Mouse (Mus musculus): ENCODE data around the gene Atf7ip. TPM values are rescaled to one million over a fixed set of nuclear protein-coding genes. Genes with fewer than 3 reads are reported as not detected.

Atf7ip gene
- polyA plus RNA-seq, 1 experiment from 2014 or later = 21.0 TPM

- H3K36me3 ChIP-seq (ENCODE audit: control insufficient read depth, insufficient read depth, low read length) = no peaks in the 10 kb centered on the region
- no peak overlapping the region for H3K9ac ChIP-seq (ENCODE audit: low read depth, low read length)
- 0 out of 2 replicates have a peak, but pooled peaks cover 3% of the 10 kb centered on the region for H3K9me3 ChIP-seq (ENCODE audit: control insufficient read depth, low read length)
- peaks cover 12% of the 10 kb centered on the region for H3K4me1 ChIP-seq (ENCODE audit: control insufficient read depth, insufficient read depth, low read length)
- H3K27ac ChIP-seq (ENCODE audit: low read length) = no peak overlapping the region
- no peak overlapping the region for H3K4me2 ChIP-seq (ENCODE audit: low read depth, low read length)
- 47% methylated on average over 2 of the region's 2 CpGs for WGBS
- no peaks in the 10 kb centered on the region for H3K27me3 ChIP-seq (replicated peaks; ENCODE audit: control insufficient read depth, insufficient read depth, low read length)
- H3K4me3 ChIP-seq (ENCODE audit: low read length) = no peak overlapping the region
- no peak for ATAC-seq
These were observed 23.2 kb downstream of the Atf7ip start for GRCm38 (mm10) chr6:136529156-136529555.

DNA sequence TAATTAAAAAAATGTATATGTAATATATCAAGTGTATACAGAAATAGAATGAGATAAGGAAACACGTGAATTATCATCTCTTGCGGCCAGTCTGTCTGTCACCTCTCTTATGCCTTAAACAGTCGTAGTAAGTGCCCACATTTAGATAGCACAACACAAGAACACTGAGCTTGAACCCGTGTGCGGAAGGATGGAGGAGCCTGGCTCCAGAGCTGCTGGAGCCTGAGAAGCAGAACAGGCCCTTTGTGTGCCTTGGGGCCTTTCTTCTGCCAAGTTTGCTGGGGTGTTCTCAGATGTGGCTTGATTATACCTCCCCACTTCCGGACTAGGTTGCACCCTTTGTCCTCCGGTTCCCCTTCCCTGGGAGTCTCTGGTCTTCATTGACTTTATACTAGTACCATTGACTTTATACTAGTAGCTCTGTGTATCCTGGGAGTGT is 25.8 kb downstream of the Atf7ip start:
- H3K27me3 ChIP-seq (replicated peaks; ENCODE audit: control insufficient read depth, insufficient read depth, low read length) = no peaks in the 10 kb centered on the region
- no peak overlapping the region for H3K9ac ChIP-seq (ENCODE audit: low read depth, low read length)
- peak; percentile 59; the same call in 1 of the 2 replicates for ATAC-seq
- H3K27ac ChIP-seq (ENCODE audit: low read length) = peak overlapping the region; percentile 68
- H3K4me2 ChIP-seq (ENCODE audit: low read depth, low read length) = peak overlapping the region; percentile 23; the same call in 1 of the 2 replicates
- H3K9me3 ChIP-seq (ENCODE audit: control insufficient read depth, low read length) = no peaks in the 10 kb centered on the region
- 45% methylated on average over 7 of the region's 7 CpGs for WGBS
- H3K4me3 ChIP-seq (ENCODE audit: low read length) = no peak overlapping the region
- H3K4me1 ChIP-seq (ENCODE audit: control insufficient read depth, insufficient read depth, low read length) = peaks cover 7% of the 10 kb centered on the region
- H3K36me3 ChIP-seq (ENCODE audit: control insufficient read depth, insufficient read depth, low read length) = no peaks in the 10 kb centered on the region

- H3K4me3 ChIP-seq (ENCODE audit: low read length) = peak overlapping the region; percentile 9; the same call in 1 of the 2 replicates
- no peak overlapping the region for H3K9ac ChIP-seq (ENCODE audit: low read depth, low read length)
These were observed 26.7 kb downstream of the Atf7ip start for GRCm38 (mm10) chr6:136532535-136533291.

DNA sequence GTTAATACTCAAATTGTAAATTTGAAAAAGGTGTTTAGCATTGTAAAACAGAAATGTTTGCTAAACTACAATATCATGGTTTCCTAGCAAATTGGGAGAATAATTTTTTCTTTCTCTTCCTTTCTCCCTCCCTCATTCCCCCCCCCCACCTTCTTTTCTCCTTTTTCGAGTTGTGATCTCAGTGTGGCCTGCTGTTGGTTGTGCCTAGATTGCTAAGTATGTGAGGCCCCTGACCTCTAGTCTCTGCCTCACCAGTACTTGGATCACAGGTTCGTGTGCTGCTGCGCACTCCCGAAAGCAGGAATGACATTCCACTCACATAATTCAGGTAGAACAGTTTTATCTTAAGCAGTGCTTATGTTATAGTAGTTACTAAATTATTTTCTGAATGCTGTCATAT is 27.8 kb downstream of the Atf7ip start:
- WGBS = 57% methylated on average over 4 of the region's 4 CpGs
- H3K4me2 ChIP-seq (ENCODE audit: low read depth, low read length) = no peak overlapping the region
- H3K27me3 ChIP-seq (replicated peaks; ENCODE audit: control insufficient read depth, insufficient read depth, low read length) = no peaks in the 10 kb centered on the region
- no peaks in the 10 kb centered on the region for H3K9me3 ChIP-seq (ENCODE audit: control insufficient read depth, low read length)
- no peak overlapping the region for H3K4me3 ChIP-seq (ENCODE audit: low read length)
- H3K36me3 ChIP-seq (ENCODE audit: control insufficient read depth, insufficient read depth, low read length) = peaks cover 7% of the 10 kb centered on the region; the same call in 1 of the 2 replicates
- no peak for ATAC-seq
- no peak overlapping the region for H3K9ac ChIP-seq (ENCODE audit: low read depth, low read length)
- H3K4me1 ChIP-seq (ENCODE audit: control insufficient read depth, insufficient read depth, low read length) = peaks cover 7% of the 10 kb centered on the region
- H3K27ac ChIP-seq (ENCODE audit: low read length) = no peak overlapping the region

More at GRCm38 (mm10) chr6:136532535-136533291, 26.7 kb downstream of the Atf7ip start:
- peak; percentile 91 for ATAC-seq
- Histone ChIP-seq H3K9me3 (ENCODE audit: control insufficient read depth, low read length) (no peaks in the 10 kb centered on the region), H3K27me3 (replicated peaks; ENCODE audit: control insufficient read depth, insufficient read depth, low read length) (no peaks in the 10 kb centered on the region), H3K4me2 (ENCODE audit: low read depth, low read length) (no peak overlapping the region), H3K4me1 (ENCODE audit: control insufficient read depth, insufficient read depth, low read length) (peaks cover 7% of the 10 kb centered on the region), H3K27ac (ENCODE audit: low read length) (peak overlapping the region; percentile 78), H3K36me3 (ENCODE audit: control insufficient read depth, insufficient read depth, low read length) (peaks cover 5% of the 10 kb centered on the region; the same call in 1 of the 2 replicates)
- WGBS = 12% methylated on average over 7 of the region's 7 CpGs

DNA sequence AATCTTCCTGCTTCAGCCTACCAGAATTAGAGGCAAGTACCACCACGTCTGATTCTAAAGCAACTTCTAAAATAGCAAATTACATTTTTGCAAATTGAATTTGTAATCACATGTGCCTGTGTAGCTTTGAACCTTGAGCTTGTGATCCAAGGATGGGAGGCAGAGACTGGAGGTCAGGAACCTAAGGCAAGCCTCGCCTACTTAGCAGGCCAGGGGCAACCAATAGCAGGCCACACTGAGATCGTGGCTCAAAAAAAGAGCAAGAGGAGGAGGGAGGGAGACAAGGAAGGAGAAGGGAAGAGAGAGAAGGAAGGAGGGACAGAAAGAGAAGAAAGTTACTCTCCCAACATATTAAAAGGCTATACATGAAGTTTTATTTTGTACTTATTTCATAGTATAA is 28.5 kb downstream of the Atf7ip start:
- Histone ChIP-seq H3K9ac (ENCODE audit: low read depth, low read length) (no peak overlapping the region), H3K4me3 (ENCODE audit: low read length) (no peak overlapping the region), H3K36me3 (ENCODE audit: control insufficient read depth, insufficient read depth, low read length) (peaks cover 8% of the 10 kb centered on the region; the same call in 1 of the 2 replicates), H3K4me2 (ENCODE audit: low read depth, low read length) (no peak overlapping the region), H3K9me3 (ENCODE audit: control insufficient read depth, low read length) (no peaks in the 10 kb centered on the region), H3K27ac (ENCODE audit: low read length) (no peak overlapping the region), H3K27me3 (replicated peaks; ENCODE audit: control insufficient read depth, insufficient read depth, low read length) (no peaks in the 10 kb centered on the region), H3K4me1 (ENCODE audit: control insufficient read depth, insufficient read depth, low read length) (peaks cover 4% of the 10 kb centered on the region)
- WGBS = 41% methylated on average over 3 of the region's 3 CpGs
- ATAC-seq = no peak

- peaks cover 4% of the 10 kb centered on the region for H3K4me1 ChIP-seq (ENCODE audit: control insufficient read depth, insufficient read depth, low read length)
- no peak for ATAC-seq
- H3K36me3 ChIP-seq (ENCODE audit: control insufficient read depth, insufficient read depth, low read length) = peaks cover 10% of the 10 kb centered on the region; the same call in 1 of the 2 replicates
- no peaks in the 10 kb centered on the region for H3K9me3 ChIP-seq (ENCODE audit: control insufficient read depth, low read length)
- no peak overlapping the region for H3K4me3 ChIP-seq (ENCODE audit: low read length)
- 51% methylated on average over 5 of the region's 5 CpGs for WGBS
- H3K9ac ChIP-seq (ENCODE audit: low read depth, low read length) = no peak overlapping the region
- H3K4me2 ChIP-seq (ENCODE audit: low read depth, low read length) = no peak overlapping the region
- H3K27me3 ChIP-seq (replicated peaks; ENCODE audit: control insufficient read depth, insufficient read depth, low read length) = no peaks in the 10 kb centered on the region
- no peak overlapping the region for H3K27ac ChIP-seq (ENCODE audit: low read length)
These were observed 29.2 kb downstream of the Atf7ip start for GRCm38 (mm10) chr6:136535176-136535575.

DNA sequence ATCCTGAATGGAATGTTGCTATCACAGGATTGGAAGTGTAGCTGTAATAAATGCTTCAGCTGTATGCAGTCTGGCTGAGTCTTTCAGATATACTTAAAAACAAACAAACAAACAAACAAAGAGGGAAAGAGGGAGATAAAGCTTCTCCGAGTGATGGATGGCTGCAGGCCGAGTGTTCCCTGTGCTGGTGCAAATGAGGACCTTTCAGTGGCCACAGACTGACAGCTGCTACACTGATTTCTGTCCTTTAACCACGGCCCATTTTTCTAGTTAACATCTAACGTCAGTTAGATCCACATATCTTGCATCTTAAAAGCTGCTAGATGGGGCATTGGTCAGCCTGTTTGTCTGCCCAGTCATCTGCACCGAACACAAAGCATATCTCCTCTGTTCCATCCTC is 30.2 kb downstream of the Atf7ip start:
- H3K36me3 ChIP-seq (ENCODE audit: control insufficient read depth, insufficient read depth, low read length) = peaks cover 10% of the 10 kb centered on the region; the same call in 1 of the 2 replicates
- ATAC-seq = no peak
- no peak overlapping the region for H3K4me2 ChIP-seq (ENCODE audit: low read depth, low read length)
- no peak overlapping the region for H3K27ac ChIP-seq (ENCODE audit: low read length)
- H3K27me3 ChIP-seq (replicated peaks; ENCODE audit: control insufficient read depth, insufficient read depth, low read length) = no peaks in the 10 kb centered on the region
- H3K4me1 ChIP-seq (ENCODE audit: control insufficient read depth, insufficient read depth, low read length) = peaks cover 4% of the 10 kb centered on the region
- H3K9me3 ChIP-seq (ENCODE audit: control insufficient read depth, low read length) = no peaks in the 10 kb centered on the region
- no peak overlapping the region for H3K4me3 ChIP-seq (ENCODE audit: low read length)
- WGBS = 57% methylated on average over 5 of the region's 5 CpGs
- H3K9ac ChIP-seq (ENCODE audit: low read depth, low read length) = no peak overlapping the region

- Histone ChIP-seq H3K4me1 (ENCODE audit: control insufficient read depth, insufficient read depth, low read length) (peaks cover 19% of the 10 kb centered on the region), H3K9me3 (ENCODE audit: control insufficient read depth, low read length) (no peaks in the 10 kb centered on the region), H3K4me3 (ENCODE audit: low read length) (no peak overlapping the region), H3K36me3 (ENCODE audit: control insufficient read depth, insufficient read depth, low read length) (peaks cover 10% of the 10 kb centered on the region; the same call in 1 of the 2 replicates), H3K27me3 (replicated peaks; ENCODE audit: control insufficient read depth, insufficient read depth, low read length) (no peaks in the 10 kb centered on the region), H3K27ac (ENCODE audit: low read length) (no peak overlapping the region), H3K4me2 (ENCODE audit: low read depth, low read length) (no peak overlapping the region), H3K9ac (ENCODE audit: low read depth, low read length) (no peak overlapping the region)
- no peak for ATAC-seq
- WGBS = 72% methylated on average over 5 of the region's 5 CpGs
These were observed 35.4 kb downstream of the Atf7ip start for GRCm38 (mm10) chr6:136541350-136541749.

- Histone ChIP-seq H3K4me2 (ENCODE audit: low read depth, low read length) (no peak overlapping the region), H3K9ac (ENCODE audit: low read depth, low read length) (no peak overlapping the region), H3K36me3 (ENCODE audit: control insufficient read depth, insufficient read depth, low read length) (peaks cover 10% of the 10 kb centered on the region; the same call in 1 of the 2 replicates), H3K4me3 (ENCODE audit: low read length) (no peak overlapping the region), H3K9me3 (ENCODE audit: control insufficient read depth, low read length) (no peaks in the 10 kb centered on the region), H3K27ac (ENCODE audit: low read length) (no peak overlapping the region), H3K27me3 (replicated peaks; ENCODE audit: control insufficient read depth, insufficient read depth, low read length) (no peaks in the 10 kb centered on the region), H3K4me1 (ENCODE audit: control insufficient read depth, insufficient read depth, low read length) (peaks cover 21% of the 10 kb centered on the region)
- no peak for ATAC-seq
- 58% methylated on average over 1 of the region's 1 CpGs for WGBS
These were observed 36.1 kb downstream of the Atf7ip start for GRCm38 (mm10) chr6:136542105-136542504.

All from intestine, embryonic 16.5 days (tissue).